Mouse (Mus musculus): ENCODE data around the gene Eif4enif1. TPM values are rescaled to one million over a fixed set of nuclear protein-coding genes. Genes with fewer than 3 reads are reported as not detected.
"Not testable (repeated sequence)": the region's sequence is repeated elsewhere in the genome, so short reads cannot be mapped to it uniquely, and the experiment has no call there.

Gene Eif4enif1
- polyA plus RNA-seq, 1 experiment from 2014 or later = 58.1 TPM

DNA sequence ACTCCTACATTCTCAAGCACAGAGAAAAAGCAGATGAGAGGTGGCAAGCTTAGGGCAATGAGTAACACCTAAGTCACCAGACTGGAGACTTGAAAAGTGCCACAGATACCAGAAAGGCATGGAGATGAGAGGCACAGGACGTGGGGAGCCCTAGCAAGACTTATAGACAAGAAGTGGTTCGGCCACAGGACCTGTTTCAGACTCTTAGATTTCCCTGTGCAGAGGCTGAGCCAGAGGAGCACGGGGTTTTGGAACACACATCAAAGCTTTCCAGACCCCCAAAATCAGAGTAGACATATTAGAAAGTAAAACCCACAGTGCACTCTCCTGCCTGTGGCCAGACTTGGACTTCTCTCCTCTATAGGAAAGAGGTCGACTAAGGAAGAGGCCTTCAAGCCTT, 20.9 kb upstream of the Eif4enif1 start:
- not testable (repeated sequence) for H3K27ac ChIP-seq (ENCODE audit: low read depth); H3K27me3 ChIP-seq (ENCODE audit: insufficient read depth, low read length); H3K4me1 ChIP-seq (ENCODE audit: insufficient read depth); H3K9ac ChIP-seq; ATAC-seq (ENCODE audit: insufficient read depth); H3K4me3 ChIP-seq (ENCODE audit: low read depth, low read length); H3K4me2 ChIP-seq; H3K9me3 ChIP-seq (ENCODE audit: low read depth, low read length); H3K36me3 ChIP-seq (ENCODE audit: insufficient read depth)
- DNase-seq = peak; percentile 28
- 55% methylated on average over 4 of the region's 4 CpGs for WGBS

DNA sequence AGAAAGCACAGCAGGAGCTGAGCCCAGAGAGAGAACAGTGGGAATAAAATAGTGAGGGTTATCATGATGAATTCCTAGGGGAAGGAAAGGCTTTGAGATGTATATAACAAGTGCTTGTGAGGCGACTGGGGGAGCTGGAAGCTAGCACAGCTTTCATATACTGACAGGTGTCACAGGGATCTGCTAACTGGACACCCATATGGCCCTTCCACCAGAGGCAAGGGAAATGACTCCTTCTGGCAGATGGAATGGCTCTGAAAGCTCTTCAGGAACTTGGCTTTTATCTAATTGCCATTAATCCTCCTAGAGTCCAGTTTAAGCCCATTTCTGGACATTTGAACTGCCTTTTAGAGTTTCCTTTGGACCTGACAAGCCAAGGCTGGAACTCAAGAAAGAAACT, 20.2 kb upstream of the Eif4enif1 start:
- 53% methylated on average over 1 of the region's 1 CpGs for WGBS
- not testable (repeated sequence) for H3K4me2 ChIP-seq; H3K4me1 ChIP-seq (ENCODE audit: insufficient read depth); H3K9me3 ChIP-seq (ENCODE audit: low read depth, low read length); H3K36me3 ChIP-seq (ENCODE audit: insufficient read depth); H3K27me3 ChIP-seq (ENCODE audit: insufficient read depth, low read length); DNase-seq; H3K27ac ChIP-seq (ENCODE audit: low read depth); H3K4me3 ChIP-seq (ENCODE audit: low read depth, low read length); H3K9ac ChIP-seq; ATAC-seq (ENCODE audit: insufficient read depth)

DNA sequence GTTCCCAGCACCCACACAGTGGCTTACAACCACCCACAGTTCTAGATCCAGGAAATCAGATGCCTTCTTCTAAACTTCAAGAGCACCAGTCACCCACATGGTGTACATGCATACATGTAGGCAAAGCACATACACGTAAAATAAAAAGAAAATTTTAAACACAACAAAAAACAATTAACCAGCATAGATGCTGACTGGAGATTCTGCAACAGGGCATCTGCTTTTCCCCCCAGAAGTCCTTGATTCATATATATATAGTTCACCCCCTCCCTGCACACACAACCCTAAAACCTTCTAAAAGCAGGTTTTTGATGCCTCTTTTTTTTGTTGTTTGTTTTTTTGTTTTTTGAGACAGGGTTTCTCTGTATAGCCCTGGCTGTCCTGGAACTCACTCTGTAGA, 19.5 kb upstream of the Eif4enif1 start:
- not testable (repeated sequence) for H3K9ac ChIP-seq; H3K27ac ChIP-seq (ENCODE audit: low read depth); H3K27me3 ChIP-seq (ENCODE audit: insufficient read depth, low read length); H3K4me2 ChIP-seq; DNase-seq; H3K36me3 ChIP-seq (ENCODE audit: insufficient read depth); H3K9me3 ChIP-seq (ENCODE audit: low read depth, low read length); ATAC-seq (ENCODE audit: insufficient read depth); H3K4me3 ChIP-seq (ENCODE audit: low read depth, low read length); H3K4me1 ChIP-seq (ENCODE audit: insufficient read depth)
- WGBS = 75% methylated on average over 1 of the region's 1 CpGs

DNA sequence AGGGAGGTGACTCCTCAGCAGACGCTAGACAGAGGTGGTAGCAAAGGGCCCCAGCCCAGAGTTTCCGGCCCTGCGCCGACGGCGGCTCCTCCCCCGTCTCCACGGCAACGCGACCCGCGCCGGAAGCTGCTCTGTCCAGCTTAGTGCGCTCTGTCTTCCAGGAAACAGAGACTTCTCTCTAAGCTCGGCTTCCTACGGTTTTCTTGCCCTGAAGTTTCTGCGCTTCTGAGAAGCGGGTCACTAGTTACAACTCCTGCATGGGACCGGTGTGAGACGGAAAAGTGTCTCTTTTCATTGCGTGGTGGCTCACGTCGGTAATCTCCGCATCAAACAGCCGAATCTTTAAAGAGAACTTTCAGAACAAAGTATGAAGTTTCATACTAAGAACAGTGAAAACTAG, 8.8 kb upstream of the Eif4enif1 start, which contains the start of gene Sfi1:
Sfi1 (minus strand) TSS at position 101 of the 400 bp plus-strand sequence.
- Histone ChIP-seq H3K4me3 (ENCODE audit: low read depth, low read length) (no peak within 1 kb of the TSS), H3K36me3 (ENCODE audit: insufficient read depth) (no peaks in the 10 kb centered on the region), H3K4me1 (ENCODE audit: insufficient read depth) (no peaks in the 10 kb centered on the region), H3K27ac (ENCODE audit: low read depth) (no peak within 1 kb of the TSS), H3K9me3 (ENCODE audit: low read depth, low read length) (no peaks in the 10 kb centered on the region), H3K4me2 (no peak within 1 kb of the TSS), H3K9ac (no peak within 1 kb of the TSS), H3K27me3 (ENCODE audit: insufficient read depth, low read length) (no peaks in the 10 kb centered on the region)
- no peak for ATAC-seq (ENCODE audit: insufficient read depth)
- no peak for TF ChIP-seq CTCF (IDR thresholded peaks at IDR 0.05; ENCODE audit: low read depth)
- DNase-seq = no peak
- 83% methylated on average over 25 of the region's 25 CpGs for WGBS

DNA sequence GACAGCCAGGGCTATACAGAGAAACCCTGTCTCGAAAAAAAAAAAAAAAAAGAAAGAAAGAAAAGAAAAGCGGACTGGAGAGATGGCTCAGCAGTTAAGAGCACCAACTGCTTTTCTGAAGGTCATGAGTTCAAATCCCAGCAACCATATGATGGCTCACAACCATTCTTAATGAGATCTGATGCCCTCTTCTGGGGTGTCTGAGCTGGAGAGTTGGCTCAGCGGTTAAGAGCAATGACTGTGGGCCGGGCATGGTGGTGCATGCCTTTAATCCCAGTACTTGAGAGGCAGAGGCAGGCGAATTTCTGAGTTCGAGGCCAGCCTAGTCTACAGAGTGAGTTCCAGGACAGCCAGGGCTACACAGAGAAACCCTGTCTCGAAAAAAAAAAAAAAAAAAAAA, 1.6 kb upstream of the Eif4enif1 start:
- 92% methylated on average over 6 of the region's 7 CpGs for whole genome bisulfite sequencing
- H3K4me3 ChIP-seq (ENCODE audit: low read depth, low read length); H3K36me3 ChIP-seq (ENCODE audit: insufficient read depth); H3K4me2 ChIP-seq; H3K27ac ChIP-seq (ENCODE audit: low read depth); H3K27me3 ChIP-seq (ENCODE audit: insufficient read depth, low read length); DNase-seq; ATAC-seq (ENCODE audit: insufficient read depth); H3K4me1 ChIP-seq (ENCODE audit: insufficient read depth); H3K9ac ChIP-seq; H3K9me3 ChIP-seq (ENCODE audit: low read depth, low read length): not testable (repeated sequence)

DNA sequence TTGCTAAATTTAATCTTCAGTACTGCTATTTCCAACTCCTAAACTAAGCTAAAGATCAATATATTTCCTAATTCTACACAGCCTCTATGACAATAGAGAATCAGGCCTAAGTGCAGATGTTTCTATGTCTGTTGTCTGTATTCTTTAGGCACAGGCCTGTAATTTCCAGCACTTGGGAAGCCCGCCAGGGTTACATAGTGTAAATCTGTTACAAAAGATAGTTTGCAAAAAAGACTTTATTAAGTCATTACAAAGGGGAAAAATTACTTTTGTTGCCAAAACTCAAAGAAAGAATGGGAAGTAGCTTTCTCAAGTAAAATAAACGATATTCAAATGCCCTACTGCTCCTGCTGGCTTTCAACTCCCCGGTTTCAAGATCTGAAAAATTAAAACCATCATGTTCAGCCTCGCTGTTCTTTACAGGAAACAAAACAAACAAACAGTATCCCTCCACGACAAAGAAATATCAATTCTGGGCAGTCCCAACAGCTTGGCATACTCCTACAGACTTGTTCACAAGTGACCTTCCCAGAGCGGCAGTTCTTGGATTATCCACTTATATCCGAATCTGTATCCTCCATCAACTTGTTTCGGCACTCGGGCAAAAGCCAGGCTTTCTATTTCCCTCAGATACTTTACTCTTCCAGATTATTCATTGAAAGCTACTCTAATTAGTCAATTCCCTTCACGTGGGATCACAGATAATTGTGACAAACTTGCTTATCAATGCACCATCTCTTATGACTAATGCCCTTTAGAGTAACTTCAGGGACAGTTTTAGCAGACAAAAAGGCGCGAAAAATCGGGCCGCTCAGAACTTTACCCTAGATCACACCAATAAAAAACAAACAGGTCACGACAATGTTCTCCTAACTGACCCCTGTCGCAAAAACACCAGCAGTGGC, 614 bp upstream of the Eif4enif1 start:
- no peaks in the 10 kb centered on the region for H3K9me3 ChIP-seq (ENCODE audit: low read depth, low read length)
- peak; percentile 61 for DNase-seq
- H3K4me3 ChIP-seq (ENCODE audit: low read depth, low read length) = peak overlapping the region; percentile 40
- H3K27ac ChIP-seq (ENCODE audit: low read depth) = no peak overlapping the region; the same call in 1 of the 2 replicates
- no peak for TF ChIP-seq CTCF (IDR thresholded peaks at IDR 0.05; ENCODE audit: low read depth)
- WGBS = 4% methylated on average over 16 of the region's 16 CpGs
- H3K27me3 ChIP-seq (ENCODE audit: insufficient read depth, low read length) = no peaks in the 10 kb centered on the region
- no peak for ATAC-seq (ENCODE audit: insufficient read depth)
- H3K9ac ChIP-seq = peak overlapping the region; percentile 47
- peaks cover 15% of the 10 kb centered on the region for H3K36me3 ChIP-seq (ENCODE audit: insufficient read depth)
- H3K4me1 ChIP-seq (ENCODE audit: insufficient read depth) = no peaks in the 10 kb centered on the region
- H3K4me2 ChIP-seq = peak overlapping the region; percentile 32

DNA sequence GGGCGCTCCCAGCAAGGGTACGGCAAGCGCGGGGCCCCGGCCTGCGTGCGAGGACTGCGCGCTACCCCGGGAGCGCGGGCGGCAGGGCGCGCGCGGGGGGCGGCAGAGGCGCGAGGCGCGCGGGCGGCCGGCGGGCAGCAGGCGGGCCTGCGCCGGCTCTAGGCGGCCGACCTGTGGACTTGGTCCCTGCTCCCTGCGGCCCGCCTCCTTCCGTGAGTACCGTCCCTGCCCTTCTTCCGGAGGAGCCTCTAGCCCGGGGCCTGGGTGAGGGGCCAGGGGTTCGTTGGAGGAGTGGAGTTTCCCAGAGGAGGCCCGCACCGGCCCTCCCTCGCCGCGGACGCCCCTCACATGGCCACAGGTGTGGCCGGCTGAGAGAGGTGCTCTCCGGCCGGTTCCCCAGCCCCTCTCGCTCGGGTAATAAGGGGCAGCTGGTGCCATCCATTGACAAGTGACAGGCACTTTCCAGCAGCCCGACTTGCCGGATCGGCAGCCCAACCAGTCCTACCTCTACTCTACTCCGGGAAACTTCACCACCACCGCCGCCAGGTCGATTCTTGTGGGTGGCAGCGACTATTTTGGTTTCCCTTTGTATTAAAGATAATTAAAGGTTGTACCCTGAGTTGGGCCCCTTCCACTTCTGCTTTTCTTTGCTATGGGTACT, 719 bp downstream of the Eif4enif1 start:
- Histone ChIP-seq H3K4me2 (peak overlapping the region; percentile 44), H3K27ac (ENCODE audit: low read depth) (peak overlapping the region; percentile 1; the same call in 1 of the 2 replicates), H3K9ac (peak overlapping the region; percentile 47), H3K9me3 (ENCODE audit: low read depth, low read length) (no peaks in the 10 kb centered on the region), H3K4me3 (ENCODE audit: low read depth, low read length) (peak overlapping the region; percentile 40), H3K36me3 (ENCODE audit: insufficient read depth) (peaks cover 25% of the 10 kb centered on the region), H3K27me3 (ENCODE audit: insufficient read depth, low read length) (no peaks in the 10 kb centered on the region), H3K4me1 (ENCODE audit: insufficient read depth) (no peaks in the 10 kb centered on the region)
- under 1% methylated on average over 53 of the region's 57 CpGs for WGBS
- ATAC-seq (ENCODE audit: insufficient read depth) = peak; percentile 64
- no peak for TF ChIP-seq CTCF (IDR thresholded peaks at IDR 0.05; ENCODE audit: low read depth)
- peak; percentile 71 for DNase-seq

Data from lung, embryonic 14.5 days (tissue).